Mouse (Mus musculus): ENCODE data around the gene Nlrp6. TPM values are rescaled to one million over a fixed set of nuclear protein-coding genes. Genes with fewer than 3 reads are reported as not detected.
A peak's percentile ranks its signal among the peaks of the same experiment; 100 is the strongest.
"Not testable (repeated sequence)": the region's sequence is repeated elsewhere in the genome, so short reads cannot be mapped to it uniquely, and the experiment has no call there.

Gene Nlrp6
- total RNA-seq, 4 experiments from 2014 or later: 0.49 to 0.64 (median 0.59) TPM

DNA sequence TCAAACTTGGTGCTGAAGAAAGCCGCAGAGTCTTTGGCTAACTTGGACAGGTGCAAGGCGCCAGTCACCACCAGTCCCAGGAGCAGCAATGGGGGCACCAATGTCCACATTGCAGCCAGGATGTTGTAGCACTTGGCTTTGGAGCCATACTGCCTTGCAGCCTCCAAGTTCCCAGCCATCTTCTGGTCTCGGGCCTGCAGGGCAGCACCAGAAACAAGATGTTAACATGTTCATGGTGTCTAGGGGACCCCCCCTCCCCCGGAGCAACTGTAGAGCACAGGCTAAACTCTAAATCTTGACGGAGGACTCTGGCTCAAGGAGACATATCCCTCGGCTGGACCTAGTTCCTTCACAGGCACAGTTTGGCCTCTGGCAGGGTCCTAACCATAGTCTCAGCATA lies 28.6 kb downstream of the Nlrp6 start:
- no peak for DNase-seq (ENCODE audit: low spot score in 2 of 2)

GRCm38 (mm10) chr7:140949824-140950530 lies 29.3 kb downstream of the Nlrp6 start, which contains the start of gene Ifitm5:
Gene Ifitm5, minus strand, starts transcription at chr7:140950291.
- DNase-seq (ENCODE audit: low spot score in 2 of 2): no peak

DNA sequence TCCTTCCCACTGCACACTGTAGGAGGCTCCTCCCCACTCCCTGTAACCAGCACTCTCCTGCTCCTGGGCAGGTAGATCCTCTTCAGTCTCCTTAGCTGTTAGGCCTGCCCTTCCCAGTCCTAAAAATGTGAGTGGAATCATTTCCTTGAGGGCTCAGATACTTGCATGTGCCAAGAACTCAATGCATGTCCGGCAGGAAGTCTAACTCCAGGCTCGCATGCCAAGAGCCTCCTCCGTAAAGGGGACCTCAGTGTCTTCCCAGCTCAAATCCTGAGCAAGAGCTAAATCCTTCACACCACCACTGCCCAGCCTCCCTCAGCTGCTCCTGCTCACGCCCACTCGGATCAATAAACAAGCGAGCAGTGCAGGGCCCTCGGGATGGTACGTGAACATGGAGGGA lies 30.3 kb downstream of the Nlrp6 start:
- no peak for DNase-seq (ENCODE audit: low spot score in 2 of 2)

GRCm38 (mm10) chr7:140951765-140952164 lies 31.1 kb downstream of the Nlrp6 start:
- no peak for DNase-seq (ENCODE audit: low spot score in 2 of 2)

DNA sequence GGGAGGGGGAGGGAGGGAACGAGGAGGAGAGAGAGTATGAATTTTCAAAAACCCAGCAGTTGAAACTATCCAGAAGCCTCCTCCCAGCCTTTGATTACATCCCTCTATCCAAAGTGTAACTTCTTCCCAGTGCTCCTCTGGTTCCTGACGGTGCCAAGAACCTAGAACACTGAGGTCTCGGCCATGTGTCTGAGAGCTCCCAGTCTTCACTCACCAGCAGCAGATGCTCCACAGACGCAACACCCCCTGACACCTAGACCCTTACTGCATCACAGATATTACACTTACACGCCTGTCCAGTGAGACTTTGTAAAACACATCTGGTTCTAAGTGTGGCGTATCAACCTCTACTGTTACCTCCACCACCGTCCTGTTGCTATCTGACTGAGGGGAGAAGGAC lies 31.7 kb downstream of the Nlrp6 start:
- no peak for DNase-seq (ENCODE audit: low spot score in 2 of 2)

DNA sequence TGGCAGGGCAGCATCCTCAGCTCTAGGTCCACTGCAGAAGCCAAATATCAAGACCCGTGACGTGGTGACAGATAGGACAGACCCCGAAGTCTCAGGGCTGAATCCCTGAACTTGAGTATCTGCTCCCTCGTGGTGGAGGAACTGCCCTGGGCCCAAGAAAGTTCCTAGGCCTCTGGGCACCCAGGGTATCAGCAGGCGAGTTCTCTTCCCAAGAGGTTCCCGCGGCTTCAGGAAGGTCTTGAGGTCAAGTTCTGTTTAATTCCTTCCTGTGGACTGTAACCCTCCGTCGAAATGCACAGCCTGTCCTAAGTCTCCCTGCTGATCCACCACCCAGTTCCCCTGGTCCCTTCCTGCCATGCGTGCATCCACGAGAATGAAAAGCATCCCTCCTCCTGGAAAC lies 32.4 kb downstream of the Nlrp6 start:
- no peak for DNase-seq (ENCODE audit: low spot score in 2 of 2)

GRCm38 (mm10) chr7:140953800-140954732 lies 33.4 kb downstream of the Nlrp6 start:
- DNase-seq (ENCODE audit: low spot score in 2 of 2): no peak

DNA sequence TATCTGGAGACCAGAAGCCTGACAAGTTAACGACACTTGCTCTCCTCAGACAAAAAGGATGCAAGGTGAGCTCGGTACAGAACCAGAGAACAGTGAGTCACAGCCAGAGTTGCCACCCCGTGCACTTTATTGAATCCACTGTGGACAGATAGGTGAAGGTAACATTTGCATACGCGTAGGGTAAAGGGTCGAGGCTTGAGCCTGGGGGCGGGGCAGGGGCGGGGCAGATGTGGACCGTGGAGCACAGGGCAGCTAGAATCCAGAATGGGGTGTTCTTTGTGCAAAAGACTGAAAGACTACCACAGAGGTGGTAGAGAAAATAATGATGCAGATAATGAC lies 34.0 kb downstream of the Nlrp6 start:
- no peak for DNase-seq (ENCODE audit: low spot score in 2 of 2)

- DNase-seq (ENCODE audit: low spot score in 2 of 2): no peak
Measured at GRCm38 (mm10) chr7:140955342-140955741, 34.6 kb downstream of the Nlrp6 start.

DNA sequence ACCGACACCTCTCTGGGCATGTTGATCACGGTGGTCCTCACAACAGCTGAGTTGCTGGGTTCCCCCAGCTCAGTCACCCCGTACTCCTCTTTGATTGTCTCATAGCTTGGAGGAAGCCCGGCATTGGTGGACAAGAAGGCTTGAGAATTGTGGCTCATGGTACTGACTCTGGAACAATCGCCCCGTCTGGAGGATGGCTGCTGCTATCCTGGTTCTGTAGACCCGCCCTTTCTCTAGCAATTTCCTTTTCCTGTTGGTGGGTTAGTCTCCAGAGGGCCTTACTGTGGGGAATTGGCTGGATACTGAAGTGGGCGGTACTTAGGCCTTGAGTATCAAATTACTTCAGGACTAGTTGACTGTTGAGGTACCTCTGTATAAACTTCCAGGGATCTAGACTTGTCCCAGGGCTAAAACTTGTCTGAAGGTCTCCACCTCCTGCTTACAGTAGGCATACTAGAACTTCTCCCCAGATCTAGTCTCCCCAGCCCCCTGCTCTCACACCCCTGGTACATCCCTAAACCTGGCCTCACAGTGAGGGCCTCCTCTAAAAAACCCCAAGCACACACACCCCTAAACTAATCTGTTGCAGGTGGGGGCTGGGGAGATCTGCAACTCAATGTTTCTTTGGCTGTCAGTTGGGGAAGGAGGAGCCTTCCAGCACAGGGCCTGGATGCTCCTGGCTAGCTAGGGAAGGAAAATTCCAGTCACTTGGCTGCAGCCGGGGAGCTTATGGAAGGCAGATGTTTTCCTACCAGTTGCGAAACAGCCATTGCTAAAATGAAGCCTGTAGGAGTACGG lies 35.3 kb downstream of the Nlrp6 start, which contains the start of the genes Gm45717 and Ifitm2:
TSS of gene Gm45717 (minus strand) at position 180 of the 798 bp plus-strand sequence.
TSS of gene Ifitm2 (minus strand) at position 230 of the 798 bp plus-strand sequence.
- DNase-seq (ENCODE audit: low spot score in 2 of 2): peak in 1 of 2 experiments; percentile 28

- no peak for DNase-seq (ENCODE audit: low spot score in 2 of 2)
Measured at GRCm38 (mm10) chr7:140956556-140956869, 35.8 kb downstream of the Nlrp6 start.

- DNase-seq (ENCODE audit: low spot score in 2 of 2): peak in 1 of 2 experiments; percentile 25
Measured at GRCm38 (mm10) chr7:140959181-140959901, 38.6 kb downstream of the Nlrp6 start.

- DNase-seq (ENCODE audit: low spot score in 2 of 2): no peak
Measured at GRCm38 (mm10) chr7:140960026-140960425, 39.3 kb downstream of the Nlrp6 start.

GRCm38 (mm10) chr7:140961416-140961815 lies 40.7 kb downstream of the Nlrp6 start:
- DNase-seq (ENCODE audit: low spot score in 2 of 2): no peak

DNA sequence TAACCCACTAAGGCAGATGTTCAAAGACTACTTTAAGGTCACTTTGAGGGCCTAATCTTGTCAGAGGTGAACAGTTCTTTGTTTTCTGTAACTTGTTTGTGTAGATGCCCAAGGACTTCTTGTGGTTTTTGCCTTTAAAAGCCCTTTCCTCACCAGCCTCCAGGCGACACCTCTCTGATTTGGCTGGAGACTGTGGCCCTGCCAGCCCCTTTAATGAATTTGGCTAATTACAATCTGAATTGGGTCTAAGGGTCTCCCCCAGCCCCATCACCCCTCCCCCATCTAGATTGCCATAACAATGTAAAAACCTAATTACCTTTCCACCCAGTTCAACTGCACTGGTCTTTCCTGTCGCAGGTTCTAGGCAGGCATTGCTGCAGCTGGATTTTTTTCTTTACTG lies 42.0 kb downstream of the Nlrp6 start:
- DNase-seq (ENCODE audit: low spot score in 2 of 2): no peak

DNA sequence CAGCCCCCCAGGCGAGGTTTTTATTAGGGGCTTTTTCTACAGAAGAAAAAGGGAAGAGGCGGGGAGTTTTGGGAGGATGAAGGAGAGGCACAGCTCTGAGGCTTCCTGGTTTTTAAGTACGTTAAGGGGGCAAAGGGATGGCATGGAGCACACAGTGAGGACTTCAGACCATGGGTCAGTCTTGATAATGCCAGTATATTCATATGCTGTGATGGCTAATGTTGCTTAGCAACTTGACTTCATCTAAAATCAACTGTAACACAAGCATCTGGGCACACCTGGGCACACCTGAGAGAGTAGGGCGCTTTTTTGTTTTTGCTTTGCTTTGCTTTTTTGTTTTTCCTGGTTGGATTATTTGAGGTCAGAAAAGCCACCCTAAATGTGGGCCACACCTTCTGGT lies 46.2 kb downstream of the Nlrp6 start, which contains the start of gene Ifitm1:
TSS of gene Ifitm1 (plus strand) at position 301 of the 400 bp plus-strand sequence.
- DNase-seq (ENCODE audit: low spot score in 2 of 2): no peak

DNA sequence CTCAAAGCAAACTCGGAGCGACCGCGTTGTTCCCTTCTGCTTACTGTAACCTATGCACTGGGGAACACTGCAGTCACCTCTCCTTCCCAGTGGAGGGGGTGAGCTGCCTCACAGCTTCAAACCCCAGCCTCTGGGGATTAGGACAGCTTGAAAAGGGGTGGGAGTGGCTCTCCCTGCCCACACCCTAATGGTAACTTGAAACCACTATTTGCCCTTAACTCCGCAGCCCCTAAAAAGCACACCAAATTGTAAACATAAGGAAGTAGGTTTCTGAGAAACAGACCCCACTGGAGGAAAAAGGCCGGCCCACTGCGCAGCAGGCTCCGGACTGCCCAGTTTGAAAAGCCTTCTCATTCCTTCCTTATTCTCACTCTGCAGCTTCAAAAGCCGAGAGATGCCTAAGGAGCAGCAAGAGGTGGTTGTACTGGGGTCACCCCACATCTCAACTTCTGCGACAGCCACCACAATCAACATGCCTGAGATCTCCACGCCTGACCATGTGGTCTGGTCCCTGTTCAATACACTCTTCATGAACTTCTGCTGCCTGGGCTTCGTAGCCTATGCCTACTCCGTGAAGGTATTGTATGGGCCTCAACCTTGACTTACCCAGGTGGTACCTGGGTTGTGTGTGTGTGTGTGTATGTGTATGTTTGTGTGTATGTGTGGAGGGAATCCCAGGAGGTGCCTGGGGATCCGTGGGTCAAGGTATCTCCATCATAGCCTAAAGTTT lies 47.3 kb downstream of the Nlrp6 start:
- DNase-seq (ENCODE audit: low spot score in 2 of 2): no peak

GRCm38 (mm10) chr7:140968710-140969109 lies 48.0 kb downstream of the Nlrp6 start:
- DNase-seq (ENCODE audit: low spot score in 2 of 2): not testable (repeated sequence)

DNA sequence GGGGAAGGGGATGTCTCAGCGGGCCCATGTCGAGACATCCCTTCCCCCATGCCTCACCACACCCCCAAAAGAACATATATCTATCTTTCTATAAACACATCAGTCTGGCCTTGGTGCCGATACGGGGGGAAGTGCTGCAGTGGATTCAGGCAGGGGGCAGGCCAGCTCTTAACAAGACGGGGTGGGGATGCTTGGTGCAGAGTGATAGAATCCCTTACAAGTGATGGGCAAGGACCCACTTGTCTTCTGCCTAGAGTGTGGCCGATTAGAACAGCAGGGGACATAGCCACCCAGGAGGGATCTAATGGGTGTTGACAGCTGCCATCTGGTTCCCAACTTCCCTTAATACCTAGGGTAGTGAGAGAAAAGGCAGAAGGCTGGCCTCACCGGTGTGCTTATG lies 50.2 kb downstream of the Nlrp6 start:
- no peak for DNase-seq (ENCODE audit: low spot score in 2 of 2)

- DNase-seq (ENCODE audit: low spot score in 2 of 2): no peak
Measured at GRCm38 (mm10) chr7:140971479-140972171, 50.9 kb downstream of the Nlrp6 start.
